Mouse (Mus musculus) forebrain, embryonic 14.5 days (tissue): ENCODE data around the gene Fam111a. TPM values are rescaled to one million over a fixed set of nuclear protein-coding genes. Genes with fewer than 3 reads are reported as not detected.
"Not testable (repeated sequence)": the region's sequence is repeated elsewhere in the genome, so short reads cannot be mapped to it uniquely, and the experiment has no call there.

Experiments used
- ATAC-seq: fragments of 200-750 bp; cut with Nextera tagmentation; 2 replicates; pipeline ENCODE4 v1.8.0; 2017; ENCODE audit warnings: mild to moderate bottlenecking, moderate library complexity
- DNase-seq: peaks from one replicate; pipeline ENCODE4 v3.0.0-alpha.2; 2015; ENCODE audit warnings: low spot score
- H3K27ac ChIP-seq: fragments of 300-500 bp; sonication (generic); 2 replicates; pipeline ENCODE4 v1.5.1; 2014; ENCODE audit warnings: low read depth, mild to moderate bottlenecking, control low read depth, low read length, moderate library complexity
- H3K27me3 ChIP-seq: fragments of 300-500 bp; sonication (generic); replicated peaks from 2 replicates; pipeline ENCODE4 v1.6.1; 2014; ENCODE audit warnings: low read length, control low read depth, mixed read lengths; ENCODE audit not compliant: control insufficient read depth, insufficient read depth
- H3K36me3 ChIP-seq: fragments of 300-500 bp; sonication (generic); 2 replicates; pipeline ENCODE4 v1.6.1; 2014; ENCODE audit warnings: low read length, control low read depth; ENCODE audit not compliant: control insufficient read depth, insufficient read depth
- H3K4me1 ChIP-seq: fragments of 300-500 bp; sonication (generic); 2 replicates; pipeline ENCODE4 v1.6.1; 2014; ENCODE audit warnings: antibody characterized with exemption, low read length, control low read depth; ENCODE audit not compliant: control insufficient read depth, insufficient read depth
- H3K4me2 ChIP-seq: fragments of 300-500 bp; sonication (generic); 2 replicates; pipeline ENCODE4 v1.6.1; 2014; ENCODE audit warnings: mild to moderate bottlenecking, control low read depth, low read length
- H3K4me3 ChIP-seq: fragments of 300-500 bp; sonication (generic); 2 replicates; pipeline ENCODE4 v1.5.1; 2014; ENCODE audit warnings: low read depth, low read length, control low read depth
- H3K9ac ChIP-seq: fragments of 300-500 bp; sonication (generic); 2 replicates; pipeline ENCODE4 v1.6.1; 2014; ENCODE audit warnings: mild to moderate bottlenecking, low read length, control low read depth, moderate library complexity
- H3K9me3 ChIP-seq: fragments of 300-500 bp; sonication (generic); replicated peaks from 2 replicates; pipeline ENCODE4 v1.6.1; 2016; ENCODE audit warnings: low read length, control low read depth, mixed read lengths; ENCODE audit not compliant: control insufficient read depth
- WGBS: fragments of 180-500 bp; shearing (Covaris S2); extraction: QIAGEN DNeasy Blood & Tissue Kit; methylation state at CpG from one replicate; pipeline ENCODE4 v1.1.7; 2014; 5-methylcytosine and 5-hydroxymethylcytosine counted together
- polyA plus RNA-seq: library from polyadenylated mRNA; unstranded; fragments of >200 nt; fragmentation: Nextera tagmentation; extraction: Ambion mirVana; gene quantifications from 2 replicates; pipeline ENCODE4 v1.2.1, GENCODE M21; 2014

The Fam111a gene
- 9.9 and 10.9 TPM in 2 replicates for polyA plus RNA-seq

- H3K9ac ChIP-seq, H3K36me3 ChIP-seq, DNase-seq, H3K27me3 ChIP-seq, ATAC-seq, H3K27ac ChIP-seq, H3K4me1 ChIP-seq, H3K9me3 ChIP-seq, H3K4me3 ChIP-seq, H3K4me2 ChIP-seq: not testable (repeated sequence)
- WGBS = 96% methylated on average over 11 of the region's 11 CpGs
These were observed at the start of gene Fam111a for GRCm38 (mm10) chr19:12545440-12545839. Fam111a (plus strand) TSS chr19:12545740.

GRCm38 (mm10) chr19:12496241-12496640, 49.3 kb upstream of the Fam111a start:
- Histone ChIP-seq H3K27me3 (no peaks in the 10 kb centered on the region), H3K9me3 (no peaks in the 10 kb centered on the region), H3K4me1 (peaks cover 18% of the 10 kb centered on the region), H3K4me2 (no peak overlapping the region), H3K27ac (no peak overlapping the region), H3K9ac (no peak overlapping the region), H3K4me3 (no peak overlapping the region), H3K36me3 (peaks cover 17% of the 10 kb centered on the region)
- DNase-seq (no peak), ATAC-seq (no peak)
- 91% methylated on average over 2 of the region's 2 CpGs for WGBS

- 81% methylated on average over 2 of the region's 2 CpGs for WGBS
- ATAC-seq (no peak), DNase-seq (no peak)
- H3K27ac ChIP-seq = no peak overlapping the region
- H3K4me3 ChIP-seq = no peak overlapping the region
- H3K9me3 ChIP-seq = no peaks in the 10 kb centered on the region
- H3K36me3 ChIP-seq = 0 out of 2 replicates have a peak, but pooled peaks cover 7% of the 10 kb centered on the region
- no peaks in the 10 kb centered on the region for H3K27me3 ChIP-seq
- H3K4me1 ChIP-seq = peaks cover 18% of the 10 kb centered on the region
- no peak overlapping the region for H3K4me2 ChIP-seq
- H3K9ac ChIP-seq = no peak overlapping the region
These were observed 47.6 kb upstream of the Fam111a start for GRCm38 (mm10) chr19:12497909-12498308.

- Histone ChIP-seq H3K36me3 (0 out of 2 replicates have a peak, but pooled peaks cover 7% of the 10 kb centered on the region), H3K9ac (no peak overlapping the region), H3K4me1 (peaks cover 18% of the 10 kb centered on the region), H3K27me3 (no peaks in the 10 kb centered on the region), H3K4me2 (peak overlapping the region; percentile 80; the same call in 1 of the 2 replicates), H3K9me3 (no peaks in the 10 kb centered on the region), H3K27ac (no peak overlapping the region), H3K4me3 (no peak overlapping the region)
- 81% methylated on average over 4 of the region's 4 CpGs for WGBS
- ATAC-seq (no peak), DNase-seq (no peak)
These were observed 47.2 kb upstream of the Fam111a start for GRCm38 (mm10) chr19:12498321-12498720.

- no peak for ATAC-seq
- H3K9me3 ChIP-seq = no peaks in the 10 kb centered on the region
- 75% methylated on average over 1 of the region's 1 CpGs for WGBS
- H3K4me3 ChIP-seq = peak overlapping the region; percentile 80; the same call in 1 of the 2 replicates
- peak overlapping the region; percentile 80 for H3K4me2 ChIP-seq
- no peak overlapping the region for H3K27ac ChIP-seq
- H3K9ac ChIP-seq = no peak overlapping the region
- H3K4me1 ChIP-seq = peaks cover 16% of the 10 kb centered on the region
- H3K36me3 ChIP-seq = 0 out of 2 replicates have a peak, but pooled peaks cover 7% of the 10 kb centered on the region
- no peaks in the 10 kb centered on the region for H3K27me3 ChIP-seq
- DNase-seq = no peak
These were observed 46.6 kb upstream of the Fam111a start for GRCm38 (mm10) chr19:12498941-12499340.

GRCm38 (mm10) chr19:12499485-12499884, 46.1 kb upstream of the Fam111a start:
- H3K9ac ChIP-seq = peak overlapping the region; percentile 92
- H3K4me3 ChIP-seq = peak overlapping the region; percentile 80
- peaks cover 14% of the 10 kb centered on the region for H3K4me1 ChIP-seq
- peak overlapping the region; percentile 80 for H3K4me2 ChIP-seq
- no peaks in the 10 kb centered on the region for H3K9me3 ChIP-seq
- no peaks in the 10 kb centered on the region for H3K27me3 ChIP-seq
- ATAC-seq = no peak
- DNase-seq = no peak
- H3K36me3 ChIP-seq = 0 out of 2 replicates have a peak, but pooled peaks cover 7% of the 10 kb centered on the region
- H3K27ac ChIP-seq = peak overlapping the region; percentile 93; the same call in 1 of the 2 replicates
- WGBS = 0% methylated on average over 2 of the region's 2 CpGs

- Histone ChIP-seq H3K4me1 (peaks cover 12% of the 10 kb centered on the region), H3K9ac (peak overlapping the region; percentile 92), H3K4me3 (peak overlapping the region; percentile 80), H3K27me3 (no peaks in the 10 kb centered on the region), H3K27ac (peak overlapping the region; percentile 93), H3K9me3 (no peaks in the 10 kb centered on the region), H3K4me2 (peak overlapping the region; percentile 80), H3K36me3 (0 out of 2 replicates have a peak, but pooled peaks cover 7% of the 10 kb centered on the region)
- 0% methylated on average over 3 of the region's 3 CpGs for WGBS
- ATAC-seq (peak; percentile 49), DNase-seq (peak; percentile 81)
These were observed 45.4 kb upstream of the Fam111a start for GRCm38 (mm10) chr19:12500124-12500523.

GRCm38 (mm10) chr19:12500881-12501311, 44.6 kb upstream of the Fam111a start:
- peak; percentile 49 for DNase-seq
- peaks cover 11% of the 10 kb centered on the region for H3K4me1 ChIP-seq
- 0 out of 2 replicates have a peak, but pooled peaks cover 7% of the 10 kb centered on the region for H3K36me3 ChIP-seq
- 0% methylated on average over 35 of the region's 38 CpGs for WGBS
- H3K4me3 ChIP-seq = peak overlapping the region; percentile 80
- peak; percentile 64 for ATAC-seq
- H3K27ac ChIP-seq = peak overlapping the region; percentile 93
- H3K9me3 ChIP-seq = no peaks in the 10 kb centered on the region
- H3K4me2 ChIP-seq = peak overlapping the region; percentile 80
- H3K27me3 ChIP-seq = no peaks in the 10 kb centered on the region
- peak overlapping the region; percentile 92 for H3K9ac ChIP-seq
